Comparison of ENCODE assay signal across 11 mouse cellular contexts in genomic region chr10:111770027-111770426, GRCm38 (mm10).
DNase-seq lines count a peak whose midpoint lies in the region; ATAC-seq and TF ChIP-seq lines count a peak whose summit lies in the region.
"Had no signal": no experiment of that assay in that cellular context is flagged by ENCODE, and none has a peak within 500 bp of the region (broad histone marks: within the 10 kb centered on the region; RNA-seq: fewer than 3 reads in every experiment).

No protein-coding gene starts in this region.

- no peak overlapping the region for H3K27ac ChIP-seq in hindbrain, postnatal 0 days
- no peak overlapping the region for H3K27ac ChIP-seq in hindbrain, embryonic 14.5 days
- H3K27ac ChIP-seq in embryonic fibroblast, embryonic 13.5 days (ENCODE audit: insufficient read depth, low read length) = peak overlapping the region; percentile 27
- H3K27ac ChIP-seq in left cerebral cortex, adult 2 months = no peak overlapping the region
- H3K27ac ChIP-seq: neural tube, embryonic 12.5 days had no signal

- no peak for TF ChIP-seq POLR2A in embryonic fibroblast, embryonic 13.5 days (IDR thresholded peaks at IDR 0.05; ENCODE audit: low read depth, low read length)

- peaks cover 4% of the 10 kb centered on the region; the same call in 1 of the 2 replicates for H3K4me1 ChIP-seq in hindbrain, postnatal 0 days (ENCODE audit: insufficient read depth, low read length)
- no peaks in the 10 kb centered on the region for H3K4me1 ChIP-seq in hindbrain, embryonic 14.5 days (replicated peaks; ENCODE audit: control insufficient read depth, insufficient read depth, low read length)
- peaks cover 12% of the 10 kb centered on the region for H3K4me1 ChIP-seq in embryonic fibroblast, embryonic 13.5 days (ENCODE audit: control insufficient read depth, insufficient read depth, low read length)

- WGBS in hindbrain, postnatal 0 days = 73% methylated on average over 2 of the region's 2 CpGs
- 56% methylated on average over 2 of the region's 2 CpGs for WGBS in hindbrain, embryonic 14.5 days

- H3K36me3 ChIP-seq in hindbrain, postnatal 0 days (ENCODE audit: insufficient read depth, low read length) = no peaks in the 10 kb centered on the region
- no peaks in the 10 kb centered on the region for H3K36me3 ChIP-seq in hindbrain, embryonic 14.5 days (replicated peaks; ENCODE audit: control insufficient read depth, insufficient read depth)
- H3K36me3 ChIP-seq: neural tube, embryonic 12.5 days had no signal

- TF ChIP-seq CTCF in hindbrain, postnatal 0 days (IDR thresholded peaks at IDR 0.05; ENCODE audit: low read depth) = no peak
- TF ChIP-seq CTCF in embryonic fibroblast, embryonic 13.5 days (IDR thresholded peaks at IDR 0.05; ENCODE audit: borderline replicate concordance, insufficient read depth, low read length) = no peak
- no peak for TF ChIP-seq CTCF in left cerebral cortex, adult 2 months (IDR thresholded peaks at IDR 0.05)

- no peak overlapping the region for H3K4me2 ChIP-seq in hindbrain, postnatal 0 days (ENCODE audit: low read depth, low read length)
- no peak overlapping the region for H3K4me2 ChIP-seq in hindbrain, embryonic 14.5 days (replicated peaks)
- H3K4me2 ChIP-seq: midbrain, embryonic 11.5 days; neural tube, embryonic 12.5 days had no signal

- ATAC-seq in hindbrain, postnatal 0 days = 0 out of 2 replicates have a peak, but pooled peaks have one; percentile 15
- no peak for ATAC-seq in hindbrain, embryonic 14.5 days (ENCODE audit: low FRiP score)

- no peak overlapping the region for H3K9ac ChIP-seq in hindbrain, postnatal 0 days (replicated peaks; ENCODE audit: low read length)
- H3K9ac ChIP-seq in hindbrain, embryonic 14.5 days = no peak overlapping the region
- H3K9ac ChIP-seq: neural tube, embryonic 12.5 days had no signal

- no peaks in the 10 kb centered on the region for H3K27me3 ChIP-seq in hindbrain, postnatal 0 days (ENCODE audit: insufficient read depth, low read length)
- no peaks in the 10 kb centered on the region for H3K27me3 ChIP-seq in hindbrain, embryonic 14.5 days (ENCODE audit: control insufficient read depth, insufficient read depth, low read length)
- H3K27me3 ChIP-seq: neural tube, embryonic 12.5 days had no signal

- no peak overlapping the region for H3K4me3 ChIP-seq in hindbrain, postnatal 0 days (ENCODE audit: low read length)
- no peak overlapping the region for H3K4me3 ChIP-seq in hindbrain, embryonic 14.5 days (replicated peaks; ENCODE audit: low read length)
- no peak overlapping the region for H3K4me3 ChIP-seq in embryonic fibroblast, embryonic 13.5 days (ENCODE audit: insufficient read depth, low read length)
- no peak overlapping the region for H3K4me3 ChIP-seq in left cerebral cortex, adult 2 months
- H3K4me3 ChIP-seq: neural tube, embryonic 12.5 days had no signal

- intact Hi-C loops in left cerebral cortex, adult 2 months (cut with DNase I) = no loop called here

- no peak for DNase-seq in hindbrain, postnatal 0 days (ENCODE audit: low spot score)
- no peak for DNase-seq in hindbrain, embryonic 14.5 days (ENCODE audit: low spot score)
- DNase-seq in Muller cell, postnatal 12 days (ENCODE audit: inconsistent ontology term) = peak; percentile 52
- DNase-seq in kidney, postnatal 4 days = peak; percentile 51 to 60
- DNase-seq in cerebellum, adult 9-10 months = no peak
- DNase-seq in urinary bladder, postnatal 25 days (ENCODE audit: low spot score) = no peak
- DNase-seq in left cerebral cortex, adult 2 months (ENCODE audit: extremely low spot score in 1 of 2, low spot score in 2 of 2) = no peak
- DNase-seq: cerebellum, postnatal 10 days had no signal

- no peaks in the 10 kb centered on the region for H3K9me3 ChIP-seq in hindbrain, postnatal 0 days (ENCODE audit: low read length)
- H3K9me3 ChIP-seq in hindbrain, embryonic 14.5 days (ENCODE audit: control insufficient read depth, low read length) = no peaks in the 10 kb centered on the region
- H3K9me3 ChIP-seq: neural tube, embryonic 12.5 days had no signal

Comparison
In these comparisons a context has a peak if more than half of its experiments do, and no peak if none do; other contexts are left out.
1. DNase-seq: peak in Muller cell, postnatal 12 days (single experiment) and kidney, postnatal 4 days (2 of 2); none in hindbrain, postnatal 0 days (single experiment), hindbrain, embryonic 14.5 days (single experiment), cerebellum, adult 9-10 months (single experiment), urinary bladder, postnatal 25 days (single experiment) and left cerebral cortex, adult 2 months (0 of 2).